Mouse (Mus musculus) cerebellum, adult 2 months (tissue): ENCODE data around the gene Btd.

Source experiments
- CTCF ChIP-seq: fragments of 200-500 bp; IDR thresholded peaks from 2 replicates; pipeline ENCODE4 v1.5.1; 2011; ENCODE audit warnings: low read depth, mild to moderate bottlenecking, control low read depth, low read length, moderate library complexity, borderline replicate concordance; ENCODE audit not compliant: insufficient read depth
- POLR2A ChIP-seq: fragments of 200-500 bp; IDR thresholded peaks from 2 replicates; pipeline ENCODE4 v1.6.1; 2011; ENCODE audit warnings: low read length, control low read depth, borderline replicate concordance; ENCODE audit not compliant: insufficient read depth

GRCm38 (mm10) chr14:31680656-31681055 is 39.8 kb downstream of the Btd start:
- TF ChIP-seq POLR2A: no peak
- no peak for TF ChIP-seq CTCF
